Mouse (Mus musculus): Measurements from ENCODE around the gene Krt33b. TPM values are rescaled to one million over a fixed set of nuclear protein-coding genes. Genes with fewer than 3 reads are reported as not detected.

Gene Krt33b
- polyA plus RNA-seq (2017; shearing (Covaris generic)): not detected

DNA sequence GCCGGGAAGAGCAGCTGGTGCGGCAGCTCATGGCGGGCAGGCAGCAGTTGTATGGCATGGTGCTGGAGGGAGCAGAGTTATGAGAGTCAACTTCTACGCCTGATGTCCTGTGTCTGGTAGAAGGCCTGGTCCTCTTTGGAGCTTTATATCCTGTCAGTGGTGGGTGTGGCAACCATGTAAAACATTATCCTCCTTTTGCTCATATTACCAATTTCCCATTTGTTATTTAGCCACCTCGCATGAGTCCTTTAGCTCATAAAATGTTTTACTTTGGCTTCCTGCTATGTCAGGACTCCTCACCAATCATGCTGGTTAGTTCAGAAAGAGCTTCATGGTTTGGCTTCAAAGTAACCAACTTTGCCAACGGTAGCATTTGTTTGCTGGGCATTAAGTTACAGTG lies at the start of gene Krt33b:
Gene Krt33b, minus strand, starts transcription at position 101 of the 400 bp plus-strand sequence.
- ATAC-seq: no peak

DNA sequence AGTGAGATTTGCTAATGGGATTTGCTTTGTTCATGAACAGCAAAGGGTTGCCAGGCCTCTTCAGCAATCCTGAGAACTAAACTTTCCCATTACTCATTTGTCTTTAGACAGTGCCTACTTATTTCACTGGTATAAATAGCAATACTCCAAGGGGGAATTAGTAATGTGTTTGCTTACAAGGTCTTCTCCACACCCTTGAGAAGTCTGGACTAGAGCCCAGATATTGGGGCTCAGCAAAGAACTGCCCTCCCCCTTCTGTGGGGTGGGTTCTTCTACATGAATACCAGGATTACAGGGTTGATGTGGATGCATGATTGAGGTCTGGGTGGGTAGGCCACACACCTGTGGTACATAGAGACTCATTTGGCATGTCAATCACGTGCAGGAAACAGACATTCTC lies 44.2 kb upstream of the Krt33b start:
- no peak for ATAC-seq

DNA sequence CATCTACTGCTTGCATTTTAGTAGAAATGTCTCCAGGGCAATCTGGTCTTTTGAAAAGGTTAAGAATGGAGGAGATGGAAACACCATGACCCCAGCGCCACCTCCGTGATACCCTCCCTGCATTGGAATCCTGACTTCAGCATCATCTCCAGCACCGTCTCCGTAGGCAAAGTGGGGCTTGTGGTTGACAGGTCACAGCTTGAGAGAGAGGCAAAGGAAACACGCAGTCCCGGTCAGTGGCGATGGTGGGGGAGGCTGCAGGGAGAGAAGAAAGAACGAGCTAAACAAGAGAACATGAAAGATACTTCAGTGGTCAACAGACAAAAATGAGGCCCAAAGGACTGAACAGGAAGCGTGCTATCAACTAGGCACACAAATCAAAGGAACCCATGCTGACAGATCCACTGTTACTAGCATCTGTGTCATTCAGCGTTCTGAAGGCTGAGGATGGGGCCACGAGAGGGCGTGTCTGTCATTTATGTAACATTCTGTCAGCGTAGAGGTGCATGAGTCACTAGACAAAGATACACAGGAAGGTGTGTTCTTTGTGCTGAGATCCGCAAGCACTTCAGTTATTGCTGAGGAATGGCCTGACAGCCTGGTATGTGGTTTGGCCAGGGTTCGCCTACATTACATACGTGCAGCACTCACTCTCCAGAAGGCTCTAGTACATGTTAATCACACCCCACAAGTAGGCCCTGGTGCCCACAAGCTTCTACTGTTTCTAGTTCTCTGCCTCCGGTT lies 37.8 kb upstream of the Krt33b start:
- ATAC-seq: no peak

DNA sequence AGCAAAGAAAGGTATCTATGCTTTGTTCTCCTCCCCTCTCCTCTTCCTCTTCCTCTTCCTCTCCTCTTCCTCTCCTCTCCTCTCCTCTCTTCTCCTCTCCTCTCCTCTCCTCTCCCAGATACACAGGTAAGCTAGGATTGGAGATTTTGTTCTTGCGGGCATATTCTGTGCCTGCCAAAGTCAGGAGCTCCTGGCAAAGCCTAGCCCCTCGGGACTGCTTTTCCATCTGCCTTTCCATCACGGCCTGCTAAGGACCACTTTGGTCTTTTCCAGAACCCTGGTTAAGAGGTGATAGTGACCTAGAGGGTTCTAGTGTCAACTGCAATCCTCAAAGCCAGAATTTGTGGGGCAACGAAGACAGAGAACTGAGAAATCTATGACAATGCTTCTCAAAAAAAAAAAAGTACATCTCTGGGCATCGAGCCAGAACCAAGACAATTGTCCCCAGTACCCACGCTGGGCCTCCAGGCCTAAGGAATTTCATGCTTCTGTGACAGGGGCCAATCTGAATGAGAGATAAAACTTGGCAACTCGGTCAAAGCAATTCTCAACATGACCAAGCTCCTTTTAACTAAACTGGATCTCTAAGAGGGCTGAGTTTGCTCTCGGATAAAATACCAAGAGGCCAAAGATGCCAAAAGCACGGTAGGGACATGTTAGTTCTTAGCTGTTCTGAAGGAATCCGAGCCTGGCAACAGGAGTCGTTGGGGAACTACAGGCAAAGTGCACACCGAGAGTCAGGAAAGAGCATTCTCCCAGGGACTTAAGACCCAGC lies 36.8 kb upstream of the Krt33b start:
- no peak for ATAC-seq

DNA sequence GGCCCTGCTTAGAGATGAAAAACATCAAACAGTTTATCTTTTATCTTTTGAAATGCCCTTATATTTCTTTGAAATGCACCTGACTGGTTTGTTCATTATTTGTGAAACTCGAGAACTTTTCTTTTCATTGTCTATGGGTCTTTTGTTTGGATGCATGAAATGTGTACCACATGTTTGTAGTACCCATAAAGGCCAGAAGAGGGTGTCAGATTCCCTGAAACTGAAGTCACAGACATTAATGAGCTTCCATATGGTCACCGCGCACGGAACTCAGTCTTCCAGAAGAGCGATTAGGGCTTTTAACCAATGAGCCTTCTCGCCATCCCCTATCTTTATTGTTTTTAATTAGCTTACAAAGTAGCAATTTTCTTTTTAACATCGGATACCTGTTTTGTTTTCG lies 29.2 kb upstream of the Krt33b start:
- no peak for ATAC-seq

DNA sequence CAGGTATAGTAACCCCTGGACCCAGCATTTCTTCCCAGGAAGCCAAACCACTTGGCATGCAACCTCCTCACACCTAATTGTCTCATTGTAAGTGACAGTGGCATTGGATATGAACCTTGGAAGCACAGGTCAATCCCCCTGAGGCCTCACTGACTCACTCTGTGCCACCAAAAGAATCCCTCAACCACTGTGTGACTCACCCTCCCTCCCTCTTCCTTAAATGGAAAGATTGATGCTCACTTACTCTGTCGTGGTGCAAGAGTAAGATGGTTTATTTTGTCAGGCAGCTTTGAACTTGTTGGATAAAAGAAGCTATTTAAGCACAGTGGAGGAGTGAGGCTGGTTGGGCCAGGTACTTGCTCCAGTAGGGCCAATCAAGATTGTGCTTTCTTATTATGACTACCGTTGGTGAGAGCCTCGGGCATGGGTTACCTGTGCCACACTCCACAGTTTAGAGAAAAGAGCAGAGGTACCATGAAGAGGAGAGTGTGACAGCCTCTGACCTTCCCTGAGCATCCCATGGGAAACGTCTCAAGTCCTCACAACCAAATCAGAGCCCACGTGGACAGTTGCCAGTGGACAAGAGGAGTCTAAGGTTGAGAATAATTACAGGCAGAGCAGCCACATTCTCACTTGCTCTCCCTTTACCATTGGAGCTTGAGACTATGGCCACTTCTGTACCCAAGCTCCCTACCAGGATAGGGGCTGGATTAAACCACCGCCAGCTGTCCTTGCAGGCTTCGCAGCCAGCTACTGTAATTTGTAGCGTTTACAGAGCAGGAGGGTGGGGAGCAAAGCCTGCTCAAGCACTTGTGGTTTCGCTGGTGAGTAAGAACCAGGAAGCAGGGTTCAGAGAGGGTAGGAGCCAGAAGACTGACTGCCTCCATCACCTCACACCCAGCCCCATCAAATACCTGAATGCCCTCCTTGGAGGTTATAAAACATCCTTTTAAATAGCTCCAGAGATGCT lies 26.3 kb upstream of the Krt33b start:
- no peak for ATAC-seq

DNA sequence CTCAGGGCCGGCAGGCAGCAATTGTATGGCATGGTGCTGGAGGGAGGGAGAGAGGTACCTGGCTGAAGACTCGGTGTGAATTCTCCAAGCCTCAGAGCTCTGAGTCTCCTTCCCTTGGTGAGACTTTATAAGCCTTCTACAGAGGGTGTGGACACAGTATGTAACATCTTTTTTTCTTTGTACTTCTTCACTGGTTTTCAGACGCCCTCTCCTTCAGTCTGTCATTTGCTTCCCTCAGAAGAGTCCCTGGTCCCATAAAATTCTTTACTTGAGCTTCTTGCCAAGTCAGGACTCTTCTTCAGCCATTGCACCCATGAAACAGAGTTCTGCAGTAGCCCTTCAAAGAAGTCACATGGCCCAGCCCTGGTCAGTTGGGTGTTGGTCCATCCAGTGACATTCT lies 20.8 kb upstream of the Krt33b start, which contains the start of gene Krt31:
Gene Krt31, minus strand, starts transcription at position 101 of the 400 bp plus-strand sequence.
- ATAC-seq: no peak

DNA sequence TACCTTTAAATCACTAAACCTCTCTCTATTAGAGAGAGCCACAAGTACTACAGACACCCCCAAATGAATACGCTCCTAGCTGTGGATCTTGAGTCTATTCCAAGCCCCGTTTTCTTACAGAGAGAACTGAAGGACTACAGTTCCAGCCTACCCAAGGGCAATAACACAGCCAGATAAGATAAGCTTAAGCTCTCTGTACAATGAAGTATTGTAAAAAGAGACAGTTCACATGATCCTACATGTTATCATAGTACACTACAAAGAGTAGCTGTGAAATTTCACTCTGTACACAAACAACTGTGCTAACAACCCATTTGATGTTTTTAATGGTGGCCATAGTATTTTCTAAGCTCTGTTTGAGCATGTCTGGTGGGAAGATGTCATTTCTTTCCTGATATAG lies 17.5 kb upstream of the Krt33b start:
- no peak for ATAC-seq

DNA sequence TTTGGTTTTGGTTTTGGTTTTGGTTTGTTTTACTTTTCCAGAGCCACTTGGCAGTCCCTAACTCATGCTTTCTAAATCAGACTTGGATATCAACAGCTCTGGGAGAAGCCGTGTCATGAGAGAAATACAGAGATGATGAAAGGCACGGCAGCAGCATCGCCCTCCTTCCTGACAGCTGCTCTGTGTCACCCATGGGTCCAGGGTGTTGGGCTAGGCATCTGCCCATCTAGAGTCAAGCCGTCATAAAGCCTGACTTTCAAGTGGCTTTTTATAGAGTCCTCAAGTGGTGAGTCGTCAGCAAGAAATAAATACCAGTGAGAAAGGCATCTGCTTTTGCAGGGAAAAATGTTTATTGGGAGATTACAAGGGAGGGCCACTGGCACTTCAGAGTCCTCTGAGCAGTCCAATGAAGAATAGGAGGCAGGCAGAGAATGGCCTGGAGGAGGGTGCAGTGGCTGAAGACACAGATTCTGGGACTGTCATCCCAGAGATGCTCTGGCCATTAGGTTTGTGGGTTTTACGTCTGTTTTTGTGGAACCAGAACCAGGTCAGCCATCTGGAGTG lies 16.7 kb upstream of the Krt33b start:
- ATAC-seq: no peak

DNA sequence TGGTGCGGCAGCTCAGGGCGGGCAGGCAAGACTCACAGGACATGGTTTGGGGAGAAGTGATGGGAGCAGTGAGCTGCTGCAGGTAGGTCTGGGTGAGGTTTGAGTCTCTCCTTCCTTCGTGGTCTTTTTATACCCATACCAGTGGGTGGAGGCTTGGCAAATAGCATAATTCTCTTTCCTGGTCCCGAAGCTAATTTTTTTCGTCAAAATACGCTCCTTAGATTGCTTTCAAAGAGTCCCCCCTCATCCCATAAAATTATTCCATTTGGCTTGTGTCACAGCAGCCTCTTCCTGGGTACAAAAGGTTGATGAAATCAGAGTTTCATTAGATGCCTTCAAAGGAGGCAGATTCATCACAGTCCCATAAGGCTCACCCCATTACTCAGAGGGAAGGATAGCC lies 11.8 kb upstream of the Krt33b start, which contains the start of gene Krt34:
Gene Krt34, minus strand, starts transcription at position 101 of the 400 bp plus-strand sequence.
- ATAC-seq: no peak

DNA sequence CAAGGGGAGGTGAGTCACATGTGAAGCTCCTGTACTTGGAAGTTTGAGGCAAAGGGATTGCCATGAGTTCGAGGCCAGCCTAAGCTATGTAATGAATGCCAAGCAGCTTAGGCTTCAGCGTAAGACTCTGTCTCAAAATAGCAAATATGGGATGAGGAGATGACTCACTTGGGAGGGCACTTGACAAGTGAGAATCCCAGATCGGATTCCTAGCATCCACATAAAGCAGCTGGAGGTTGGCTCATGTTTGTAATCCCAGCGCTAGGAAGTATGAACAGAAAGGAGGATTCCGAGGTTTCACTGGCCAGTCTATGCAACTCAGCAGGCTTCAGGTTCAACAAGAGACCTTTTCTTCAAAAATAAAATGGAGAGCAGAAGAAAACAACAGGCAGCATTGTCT lies 8.2 kb downstream of the Krt33b start:
- ATAC-seq: no peak

DNA sequence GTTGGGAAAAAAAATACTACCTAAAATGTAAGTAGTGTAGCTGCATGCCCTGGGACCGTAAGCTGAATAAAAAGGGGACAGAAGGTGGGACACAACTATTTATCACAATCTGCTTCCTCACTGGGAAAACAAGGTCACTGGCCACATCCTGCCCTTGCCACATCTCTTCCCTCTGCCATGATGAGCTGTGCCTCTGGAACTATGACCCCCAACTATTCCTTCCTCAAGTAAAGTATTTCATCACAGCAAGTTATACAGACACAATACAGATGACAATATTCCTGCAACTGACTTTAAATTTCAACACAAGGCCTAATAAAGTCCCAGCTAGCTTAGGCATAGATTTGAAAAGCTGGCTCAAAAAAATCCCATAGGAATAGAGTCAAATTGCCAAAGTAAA lies 10.2 kb downstream of the Krt33b start:
- no peak for ATAC-seq

DNA sequence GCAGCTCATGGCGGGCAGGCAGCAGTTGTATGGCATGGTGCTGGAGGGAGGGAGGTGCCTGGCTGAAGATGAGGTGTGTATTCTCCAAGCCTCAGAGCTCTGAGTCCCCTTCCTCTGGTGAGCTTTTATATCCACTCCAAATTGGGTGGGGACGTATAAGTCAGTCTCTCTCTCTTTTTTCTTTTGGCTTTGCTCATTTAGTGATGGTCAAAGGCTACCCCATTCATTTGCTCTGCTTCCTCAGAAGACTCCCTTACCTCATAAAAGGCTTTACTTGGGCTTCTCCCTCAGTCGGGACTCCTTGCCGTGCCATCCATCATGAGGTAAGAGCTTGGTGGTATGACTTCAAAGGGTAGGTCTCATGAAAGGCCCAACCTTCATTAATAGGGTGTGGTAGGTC lies 13.6 kb downstream of the Krt33b start, which contains the start of gene Krt33a:
Gene Krt33a, minus strand, starts transcription at position 101 of the 400 bp plus-strand sequence.
- ATAC-seq: no peak

DNA sequence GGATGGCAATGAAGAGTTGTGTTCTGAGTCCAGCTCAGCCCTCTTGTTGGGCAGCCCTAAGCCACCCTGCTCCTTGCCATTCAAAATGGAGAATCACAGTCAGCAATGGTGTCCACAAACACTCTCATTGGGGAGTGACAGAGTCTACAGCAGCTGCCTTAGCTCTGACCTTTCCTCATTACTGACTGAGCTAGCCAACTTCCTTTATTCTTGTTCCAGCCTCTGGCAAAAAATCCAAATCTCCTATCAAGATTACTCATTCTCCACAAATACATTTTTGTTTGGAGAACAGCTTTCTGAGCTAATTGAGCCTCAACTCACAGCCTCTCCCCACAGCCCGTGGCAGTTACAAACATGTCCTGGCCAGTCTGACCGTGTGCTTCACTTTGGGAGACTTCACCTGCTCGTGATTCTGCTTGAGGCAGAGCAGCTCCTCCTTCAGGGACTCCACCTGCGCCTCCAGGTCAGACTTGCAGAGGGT lies 15.9 kb downstream of the Krt33b start:
- no peak for ATAC-seq

DNA sequence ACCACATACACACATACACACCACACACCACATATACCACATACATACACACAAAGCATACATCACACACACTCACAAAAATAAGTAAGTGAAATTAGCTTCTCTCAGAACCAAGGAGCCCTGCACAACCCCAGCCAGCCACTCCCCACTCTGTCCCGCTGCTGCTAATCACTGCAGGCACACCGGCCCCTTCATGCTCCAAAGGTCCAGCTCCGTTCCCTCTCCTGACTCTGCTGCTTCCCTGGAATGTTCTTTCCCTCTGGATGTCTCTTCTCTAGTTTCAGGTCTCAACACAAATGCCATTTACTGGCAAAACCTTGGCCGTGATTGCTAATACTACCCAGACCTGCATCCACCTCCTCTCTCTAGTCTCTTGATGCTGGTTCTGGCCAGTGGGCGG lies 19.0 kb downstream of the Krt33b start:
- ATAC-seq: no peak

DNA sequence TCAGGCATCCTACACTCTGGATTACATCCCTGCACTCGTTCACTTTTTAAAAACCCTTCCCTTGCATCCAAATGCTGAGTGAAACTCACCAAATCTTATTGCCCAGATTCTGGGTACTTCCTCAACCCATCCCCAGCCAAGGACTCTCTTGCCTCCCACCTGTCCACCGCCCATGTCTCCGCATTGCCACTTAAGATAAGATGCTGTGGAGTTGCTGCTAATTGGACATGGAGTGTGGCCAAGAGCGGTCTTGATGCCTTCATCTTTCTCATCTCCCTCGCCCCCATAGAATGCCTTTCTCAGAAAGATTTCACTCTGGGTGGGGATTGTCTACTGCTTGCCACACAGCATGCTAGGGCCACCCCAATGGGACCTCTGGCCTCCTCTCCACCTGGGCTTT lies 21.3 kb downstream of the Krt33b start:
- no peak for ATAC-seq

DNA sequence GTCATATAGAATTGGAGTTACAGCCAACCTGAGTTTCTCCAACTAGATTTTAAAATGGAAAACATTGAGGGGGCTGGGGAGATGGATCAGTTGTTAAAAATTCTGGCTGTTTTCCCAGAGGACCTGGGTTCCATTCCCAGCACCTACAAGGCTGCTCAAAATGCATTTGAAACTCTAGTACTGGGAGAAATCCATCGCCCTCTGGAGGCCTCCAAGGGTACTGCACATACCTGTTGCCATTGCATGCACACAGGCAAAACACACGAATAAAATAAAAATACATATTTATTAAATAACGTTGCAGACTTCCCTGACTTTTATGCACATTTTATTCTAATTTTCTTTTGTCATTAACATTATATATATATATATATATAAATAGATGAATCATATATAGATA lies 23.0 kb downstream of the Krt33b start:
- ATAC-seq: no peak

DNA sequence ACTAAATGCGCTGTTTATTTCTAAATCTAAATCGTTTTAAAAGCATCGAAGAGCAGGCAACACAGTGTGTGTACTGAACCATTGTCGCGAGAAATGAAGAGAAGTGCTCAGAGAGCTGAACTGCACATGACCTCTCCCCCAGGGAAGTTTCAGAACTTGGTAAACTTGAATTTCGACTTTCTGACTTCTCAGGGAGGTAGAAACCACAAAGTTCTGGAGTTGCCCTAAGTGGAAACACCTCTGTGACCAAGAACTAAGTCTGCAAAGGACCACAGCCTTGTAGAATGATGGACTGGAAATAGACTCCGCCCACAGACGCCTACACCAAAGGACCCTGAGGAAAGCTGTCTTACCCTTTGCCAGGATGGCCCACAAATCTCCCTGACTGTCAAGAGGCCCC lies 23.8 kb downstream of the Krt33b start:
- ATAC-seq: no peak

DNA sequence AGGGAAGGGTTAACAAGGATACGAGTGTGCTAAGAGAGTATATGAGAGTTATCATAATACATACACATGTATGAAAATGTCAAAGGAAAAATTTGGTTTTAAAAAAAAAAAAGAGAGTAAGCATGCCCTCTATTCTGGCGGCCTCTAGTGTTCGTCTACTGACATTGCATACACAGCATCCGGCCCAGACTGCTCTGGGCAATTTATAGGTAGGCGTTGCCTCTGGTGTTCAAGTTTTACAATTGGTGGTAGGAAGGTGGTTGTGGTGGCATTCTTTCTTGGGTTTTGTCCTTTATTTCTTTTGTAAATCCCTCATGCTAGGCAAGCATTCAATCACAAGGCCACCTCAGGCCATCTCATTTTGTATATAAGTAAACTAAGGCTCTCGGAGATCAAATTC lies 24.8 kb downstream of the Krt33b start:
- no peak for ATAC-seq

DNA sequence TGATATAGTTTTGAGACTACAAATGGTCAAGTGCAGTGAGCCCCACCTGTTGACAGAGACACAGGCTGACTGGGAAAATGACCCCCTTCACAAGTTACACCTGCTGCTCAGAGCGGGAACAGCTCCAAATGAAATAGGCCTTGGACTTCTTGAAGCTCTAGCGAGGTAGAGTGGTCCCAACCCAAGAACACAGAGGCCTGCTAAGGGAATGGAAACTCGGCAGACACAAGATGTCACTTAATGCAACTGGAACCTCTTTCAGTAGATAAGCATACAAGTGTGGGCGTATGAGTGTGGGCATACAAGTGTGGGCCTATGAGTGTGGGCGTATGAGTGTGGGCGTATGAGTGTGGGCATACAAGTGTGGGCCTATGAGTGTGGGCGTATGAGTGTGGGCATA lies 30.6 kb downstream of the Krt33b start:
- no peak for ATAC-seq

DNA sequence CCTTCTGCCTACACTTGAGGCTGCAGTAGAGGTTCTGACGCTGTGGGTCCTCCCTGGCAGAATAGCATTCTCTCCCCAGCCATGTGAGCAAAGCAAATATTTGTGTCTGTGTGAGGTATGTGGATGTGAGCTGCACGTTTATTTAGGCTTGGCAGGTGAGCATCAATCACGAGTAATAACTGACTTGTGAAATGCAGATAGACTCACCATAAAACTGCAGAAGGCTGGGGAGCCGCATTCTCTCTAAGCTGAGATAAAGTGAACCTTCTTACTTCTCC lies 35.3 kb downstream of the Krt33b start:
- no peak for ATAC-seq

DNA sequence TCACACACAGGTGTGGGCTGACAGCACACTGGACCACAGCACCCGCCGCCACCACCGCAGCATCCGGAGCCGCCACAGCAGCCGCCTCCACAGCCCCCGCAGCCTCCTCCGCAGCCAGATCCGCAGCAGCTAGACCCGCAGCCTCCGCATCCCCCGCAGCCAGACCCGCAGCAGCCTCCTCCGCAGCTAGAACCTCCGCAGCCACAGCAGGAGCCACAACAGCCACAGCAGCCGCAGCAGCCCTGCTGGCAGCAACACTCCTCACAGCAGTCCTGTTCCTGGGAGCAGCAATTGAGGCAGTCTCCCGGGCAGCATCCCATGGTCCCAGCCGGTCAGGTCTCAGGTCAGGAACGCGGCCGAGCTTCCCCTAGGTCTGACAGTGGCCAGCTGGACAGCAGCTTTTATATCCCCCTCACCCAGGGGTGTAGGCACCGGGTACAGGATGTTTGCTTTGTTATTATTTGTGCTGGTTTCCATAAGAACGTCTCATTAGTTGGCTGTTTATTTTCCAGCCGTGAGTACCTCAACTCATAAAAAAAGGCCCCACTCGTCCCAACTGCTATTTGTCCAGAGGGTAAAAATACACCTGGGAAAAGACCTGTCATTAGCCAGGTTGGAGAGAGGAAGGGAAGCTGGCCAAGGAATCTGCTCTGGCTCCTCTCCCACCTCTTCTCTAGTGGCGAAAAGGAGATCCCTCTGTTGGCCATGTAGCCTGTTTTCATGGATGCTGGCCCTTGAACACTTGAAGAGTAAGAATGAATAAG lies 35.9 kb downstream of the Krt33b start, which contains the start of gene Krtap17-1:
Gene Krtap17-1, minus strand, starts transcription at position 375 of the 764 bp plus-strand sequence.
- no peak for ATAC-seq

Measured in activated CD4-positive, CD25-positive, alpha-beta regulatory T cell, adult 4 months (primary cell).